Mouse (Mus musculus) thymus, postnatal 4 days (tissue): ENCODE data around the gene Adgra1.

Source experiments
- DNase-seq: peaks from one replicate; pipeline ENCODE4 v3.0.0; 2021

Adgra1 gene

DNA sequence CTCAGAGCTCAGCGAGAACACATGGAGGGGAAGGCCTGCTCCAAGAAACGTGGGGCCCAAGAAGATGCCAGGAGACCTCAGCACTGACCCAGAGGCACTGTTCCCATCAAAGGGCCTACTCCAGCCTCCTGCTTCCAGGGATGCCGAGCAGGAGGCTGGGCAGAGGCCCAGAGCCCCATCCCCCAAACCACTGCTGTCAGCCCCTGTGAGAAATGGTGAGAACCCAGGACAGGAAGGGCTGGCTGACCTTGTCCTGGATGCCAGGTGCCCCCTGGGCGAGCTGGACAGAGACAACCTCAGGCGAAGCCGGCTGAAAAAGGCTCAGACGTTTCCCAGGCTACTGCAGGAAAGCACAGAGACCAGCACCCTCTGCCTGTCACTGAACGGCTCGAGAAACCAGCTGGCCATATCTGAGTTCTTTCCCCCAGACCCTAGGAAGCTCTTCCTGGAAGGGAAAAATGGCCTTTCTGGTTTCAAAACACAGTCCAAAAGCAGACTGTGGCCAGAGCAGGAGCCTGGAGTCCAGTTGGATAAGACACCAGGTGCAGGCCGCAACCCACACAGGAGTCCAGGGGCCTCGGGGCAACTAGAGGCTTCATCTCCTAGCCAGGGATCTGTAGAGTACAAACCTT is 76.3 kb downstream of the Adgra1 start:
- DNase-seq, result no peak

GRCm38 (mm10) chr7:139914141-139915047 is 80.4 kb downstream of the Adgra1 start:
- DNase-seq, result peak; percentile 35

DNA sequence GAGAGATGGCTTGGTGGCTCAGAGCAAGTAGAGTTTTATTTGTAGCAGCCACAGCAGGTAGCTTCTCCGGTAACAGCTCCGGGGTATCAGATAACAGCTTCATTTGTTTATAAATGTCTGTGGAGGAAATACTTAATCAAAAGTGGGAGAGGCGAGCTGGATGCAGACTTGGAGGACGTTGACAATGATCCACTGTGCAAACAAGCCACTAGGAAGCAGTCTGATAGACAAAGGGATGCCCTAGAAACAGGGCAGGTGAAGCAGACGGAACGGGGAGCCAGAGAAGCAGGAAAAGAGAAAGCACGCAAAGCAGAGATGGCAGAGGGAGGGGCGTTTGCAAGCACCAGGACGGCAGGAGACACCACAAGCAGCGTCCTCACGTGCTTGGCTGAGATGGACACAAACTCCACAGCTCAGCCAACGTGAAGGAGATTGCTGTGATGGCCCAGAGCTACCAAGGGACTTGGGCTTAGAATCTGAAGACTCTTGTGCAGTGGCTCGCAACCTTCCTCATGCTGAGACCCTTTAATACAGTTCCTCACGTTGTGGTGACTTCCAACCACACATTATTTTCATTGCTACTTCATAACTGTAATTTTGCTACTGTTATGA is 81.8 kb downstream of the Adgra1 start:
- no peak for DNase-seq

DNA sequence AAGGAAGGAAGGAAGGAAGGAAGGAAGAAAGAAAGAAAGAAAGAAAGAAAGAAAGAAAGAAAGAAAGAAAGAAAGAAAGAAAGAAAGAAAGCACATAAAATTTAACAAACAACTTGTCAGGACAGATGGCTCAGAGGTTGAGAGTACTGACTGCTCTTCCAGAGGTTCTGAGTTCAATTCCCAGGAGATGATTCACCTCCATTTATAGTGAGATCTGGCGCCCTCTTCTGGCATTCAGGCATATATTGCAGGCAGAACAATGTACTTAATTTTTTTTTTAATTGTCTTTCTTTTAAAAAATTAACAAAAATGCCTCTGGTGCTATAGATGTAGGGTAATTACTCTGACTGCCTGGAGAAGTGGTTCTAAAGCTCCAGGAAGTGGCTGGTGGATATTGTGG is 82.4 kb downstream of the Adgra1 start:
- no peak for DNase-seq

DNA sequence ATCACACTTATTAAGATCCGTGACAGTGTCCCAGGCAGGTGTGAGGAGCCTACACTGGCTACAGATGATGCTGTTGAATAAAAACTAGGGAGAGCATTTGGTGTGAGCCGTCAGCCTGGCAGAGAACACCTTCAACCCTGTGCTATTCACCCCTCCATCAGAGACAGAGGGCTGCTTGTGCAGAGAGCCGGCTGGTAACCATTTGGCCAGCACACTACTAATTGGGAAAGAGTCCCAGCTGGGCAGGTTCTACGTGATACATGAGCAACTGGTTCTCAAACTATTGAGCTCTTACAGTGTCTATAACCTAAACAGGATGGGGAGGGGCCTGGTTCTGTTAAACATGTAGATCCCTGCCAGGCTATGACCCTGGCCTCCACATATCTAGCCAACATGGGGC is 84.3 kb downstream of the Adgra1 start:
- DNase-seq, result no peak
